Mouse (Mus musculus): ENCODE results near the gene Auts2. TPM values are rescaled to one million over a fixed set of nuclear protein-coding genes. Genes with fewer than 3 reads are reported as not detected.
"Not testable (repeated sequence)": the region's sequence is repeated elsewhere in the genome, so short reads cannot be mapped to it uniquely, and the experiment has no call there.

The Auts2 gene
- 10 to 100 TPM; 19.4 to 30.5 TPM for total RNA-seq (2021)
- long read RNA-seq, experiment 1, partial matches to known transcripts, result 0 of 5 reads
- long read RNA-seq, experiment 1, other reads (novel, unspliced or antisense), result 5 of 5 reads
- long read RNA-seq, experiment 2, partial matches to known transcripts, result 4 of 10 reads
- long read RNA-seq, experiment 2, other reads (novel, unspliced or antisense), result 6 of 10 reads

GRCm38 (mm10) chr5:132543118-132544071 is at the start of gene Auts2:
TSS of gene Auts2 (minus strand) at chr5:132543344.
- DNase-seq, result peak; percentile 92
- intact Hi-C loops (cut with DNase I; ENCODE audit: low total_unique reads), result no loop called here

DNA sequence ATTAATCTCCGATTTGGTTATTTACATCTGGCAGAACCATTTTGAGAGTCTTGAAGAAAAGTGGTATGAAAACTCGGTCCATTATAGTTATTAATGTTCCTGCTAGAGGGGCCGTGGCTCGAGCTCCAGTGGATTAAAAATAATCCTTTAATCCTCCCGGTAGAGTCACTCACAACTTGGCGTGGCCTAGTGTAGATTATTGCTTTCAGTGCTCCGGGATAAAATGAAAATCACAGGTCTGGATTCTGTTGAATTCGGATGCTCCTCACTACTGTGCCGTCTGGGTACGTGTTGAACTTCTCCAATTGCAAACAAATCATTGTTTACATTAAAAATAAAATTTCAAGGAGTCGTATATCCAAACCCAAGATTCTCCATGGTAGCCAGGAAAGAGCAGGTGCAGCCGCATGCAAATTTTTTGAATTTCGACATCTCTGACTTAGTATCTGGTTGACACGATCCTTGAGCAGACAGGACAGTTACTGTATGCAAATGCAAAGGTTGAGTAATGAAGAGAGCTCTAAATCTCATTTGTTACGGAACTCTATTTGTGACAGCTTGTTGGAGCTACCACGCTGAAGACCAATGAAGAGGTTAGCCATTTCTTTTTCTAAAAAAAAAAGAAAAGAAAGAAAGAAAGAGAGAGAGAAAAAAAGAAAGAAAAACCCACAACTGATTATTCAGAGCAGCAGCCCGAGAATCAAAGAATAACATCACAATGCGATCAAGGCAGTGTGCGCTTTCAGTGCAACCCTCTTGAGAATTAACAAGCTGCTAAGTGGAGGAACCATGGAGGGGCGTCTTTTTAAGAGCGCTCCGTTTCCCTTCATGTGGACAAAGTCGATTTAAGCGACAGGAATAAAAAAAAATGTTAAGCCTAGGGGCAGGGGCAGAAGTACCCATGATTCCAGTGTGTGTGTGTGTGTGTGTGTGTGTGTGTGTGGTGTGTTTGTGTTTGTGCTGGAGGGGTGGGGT is 48.9 kb upstream of the Auts2 start:
- intact Hi-C loops (cut with DNase I; ENCODE audit: low total_unique reads), result no loop called here

DNA sequence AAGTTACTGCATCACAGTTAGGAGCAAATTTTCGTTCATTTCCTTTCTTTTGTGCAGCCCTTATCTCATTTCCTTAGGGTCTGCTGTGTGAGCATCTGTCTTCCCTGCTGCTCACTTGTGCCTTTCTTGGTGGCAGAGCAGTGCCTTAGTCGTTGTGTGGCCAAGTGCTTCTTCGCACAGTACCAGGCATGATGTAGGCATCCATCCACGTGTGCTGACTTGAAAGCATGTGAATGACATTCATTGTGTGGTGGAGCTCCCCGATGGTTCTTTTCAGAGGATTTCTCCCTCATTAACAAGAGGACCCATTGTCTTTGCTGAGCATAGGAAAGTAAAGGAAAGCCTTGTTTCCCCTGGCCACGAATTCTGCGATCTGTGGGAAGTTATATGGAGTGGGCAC is 36.6 kb upstream of the Auts2 start:
- DNase-seq, result no peak
- intact Hi-C loops (cut with DNase I; ENCODE audit: low total_unique reads), result no loop called here

More for the DNA sequence above, 48.9 kb upstream of the Auts2 start:
- DNase-seq, result no peak

GRCm38 (mm10) chr5:132560771-132561170 is 17.6 kb upstream of the Auts2 start:
- DNase-seq; intact Hi-C loops (cut with DNase I; ENCODE audit: low total_unique reads): not testable (repeated sequence)

DNA sequence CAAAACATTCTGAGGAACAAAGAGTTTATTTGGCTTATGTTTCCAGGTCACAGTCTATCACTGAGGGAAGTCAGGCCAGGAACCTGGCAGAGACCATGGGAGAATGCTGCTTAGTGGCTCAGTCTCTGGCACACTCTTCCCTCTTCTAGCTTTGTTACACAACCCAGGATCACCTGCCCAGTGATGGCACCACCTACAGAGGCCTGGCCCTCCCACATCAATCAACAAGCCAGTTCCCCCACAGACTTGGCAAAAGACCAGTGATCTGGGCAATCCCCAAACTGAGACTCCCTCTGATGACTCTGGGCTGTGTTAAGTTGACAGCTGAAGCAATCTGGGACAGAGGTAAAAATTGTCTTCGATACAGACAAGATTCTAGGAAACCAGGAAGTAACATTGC is 2.6 kb upstream of the Auts2 start:
- intact Hi-C loops (cut with DNase I; ENCODE audit: low total_unique reads), result no loop called here
- peak; percentile 5 for DNase-seq

DNA sequence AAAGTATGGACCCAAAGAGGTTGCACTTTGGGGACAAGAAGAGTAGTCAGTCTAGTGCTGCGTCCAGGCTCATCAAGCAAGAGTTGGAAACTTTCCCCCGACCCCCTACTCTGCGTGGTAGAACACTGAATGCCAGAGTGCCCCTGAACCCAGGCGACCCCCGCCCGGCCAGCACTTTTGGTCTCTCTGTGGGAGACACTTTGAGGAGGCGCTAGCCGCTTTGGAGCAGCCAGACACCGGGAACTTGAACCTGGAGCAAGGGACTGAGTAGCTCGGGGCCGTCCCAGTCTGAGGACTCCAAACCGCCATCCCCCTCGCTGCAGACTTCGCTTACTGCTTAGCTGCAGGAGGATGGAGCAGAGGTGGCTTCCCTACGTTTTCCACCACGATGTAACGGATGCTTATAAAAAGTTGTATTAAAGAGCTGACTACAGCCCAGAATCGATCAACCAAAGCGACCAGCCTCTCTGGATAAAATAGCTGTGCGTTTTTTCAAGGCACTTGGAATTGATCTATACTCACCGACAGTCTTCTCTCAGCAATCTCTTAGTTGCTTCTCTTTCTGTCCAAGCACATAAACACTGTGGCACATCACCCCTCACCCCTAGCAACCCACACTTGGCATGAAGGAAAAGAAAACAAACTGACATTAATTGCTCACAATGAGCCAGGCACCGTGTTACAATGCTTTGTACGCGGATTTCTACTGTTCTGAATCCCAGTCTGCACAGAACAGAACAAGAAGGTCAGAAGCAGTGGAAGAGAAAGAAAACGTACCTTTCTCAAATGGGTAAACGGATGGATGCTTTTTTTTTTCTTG is 1.2 kb upstream of the Auts2 start:
- DNase-seq, result peak; percentile 22
- intact Hi-C loops (cut with DNase I; ENCODE audit: low total_unique reads), result no loop called here

GRCm38 (mm10) chr5:132542381-132543020 is 643 bp downstream of the Auts2 start:
- peak; percentile 14 for DNase-seq
- intact Hi-C loops (cut with DNase I; ENCODE audit: low total_unique reads), result no loop called here

DNA sequence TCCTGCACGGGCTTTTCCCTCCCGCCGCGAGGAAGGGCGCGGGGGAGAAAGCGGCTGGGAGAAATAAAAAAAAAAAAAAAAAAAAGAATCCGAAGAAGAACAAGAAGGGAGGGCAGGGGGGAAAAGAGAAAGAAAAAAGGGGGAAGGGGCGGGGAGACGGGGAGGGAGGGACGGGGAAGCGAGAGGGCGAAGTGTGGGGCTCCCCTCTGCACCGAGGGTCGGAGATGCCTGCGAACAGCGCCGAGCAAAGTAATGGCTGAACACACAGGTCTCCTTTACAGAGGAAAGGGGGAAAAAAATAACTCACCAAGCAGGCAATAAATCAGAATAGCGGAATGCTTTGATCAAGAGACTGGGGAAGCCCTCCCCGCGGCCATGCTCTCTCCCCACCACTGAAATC is 1.2 kb downstream of the Auts2 start:
- DNase-seq, result peak; percentile 5
- intact Hi-C loops (cut with DNase I; ENCODE audit: low total_unique reads), result no loop called here

- intact Hi-C loops (cut with DNase I; ENCODE audit: low total_unique reads), result no loop called here
These were observed 1.7 kb downstream of the Auts2 start for GRCm38 (mm10) chr5:132541371-132541931.

GRCm38 (mm10) chr5:132540841-132541311 is 2.3 kb downstream of the Auts2 start:
- intact Hi-C loops (cut with DNase I; ENCODE audit: low total_unique reads), result no loop called here
- DNase-seq, result no peak

More at GRCm38 (mm10) chr5:132541371-132541931, 1.7 kb downstream of the Auts2 start:
- peak; percentile 25 for DNase-seq

DNA sequence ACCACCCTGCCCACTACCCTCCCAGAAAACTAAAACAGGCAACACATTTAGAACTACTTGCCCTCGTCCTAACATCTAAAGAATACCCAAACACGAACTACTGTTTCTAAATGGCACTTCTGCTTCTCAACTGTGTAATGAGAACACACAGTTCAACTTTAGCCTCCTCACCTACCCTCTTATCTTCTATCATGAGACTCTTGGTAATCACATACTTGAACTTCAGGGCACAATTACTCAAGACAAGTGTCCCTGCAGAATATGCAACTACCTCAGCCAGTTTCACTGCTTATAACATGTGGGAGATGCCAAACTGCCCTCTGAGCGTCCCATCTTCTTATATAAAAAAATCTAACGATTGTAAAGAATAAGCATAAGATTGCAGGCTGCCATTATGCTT is 5.7 kb downstream of the Auts2 start:
- intact Hi-C loops (cut with DNase I; ENCODE audit: low total_unique reads), result no loop called here
- DNase-seq, result no peak

- intact Hi-C loops (cut with DNase I; ENCODE audit: low total_unique reads), result no loop called here
- no peak for DNase-seq
These were observed 16.7 kb downstream of the Auts2 start for GRCm38 (mm10) chr5:132526395-132526794.

DNA sequence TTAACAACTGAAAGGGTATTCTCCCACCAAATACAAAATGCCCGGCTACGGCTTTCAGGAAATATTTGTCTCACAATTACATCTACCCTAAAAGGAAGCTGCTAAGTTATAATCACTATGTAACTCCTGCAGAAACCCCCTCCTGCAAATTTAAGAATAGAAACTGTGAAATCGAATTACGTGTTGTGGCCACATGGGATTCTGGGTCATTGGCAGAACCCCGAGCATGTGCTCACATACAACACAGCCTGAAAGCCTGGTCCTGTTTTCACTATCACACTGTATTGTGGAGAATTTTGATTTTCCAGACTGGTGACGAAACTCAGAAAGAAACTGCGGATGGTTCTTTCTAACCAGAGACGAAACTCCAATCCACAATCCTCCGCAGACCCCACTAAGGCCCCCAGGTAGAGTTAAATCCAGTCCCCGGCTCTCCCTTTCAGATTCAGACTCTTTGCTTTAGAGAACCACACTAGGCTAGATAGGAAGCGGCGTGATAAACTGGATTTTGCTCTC is 21.7 kb downstream of the Auts2 start:
- DNase-seq, result peak; percentile 16

DNA sequence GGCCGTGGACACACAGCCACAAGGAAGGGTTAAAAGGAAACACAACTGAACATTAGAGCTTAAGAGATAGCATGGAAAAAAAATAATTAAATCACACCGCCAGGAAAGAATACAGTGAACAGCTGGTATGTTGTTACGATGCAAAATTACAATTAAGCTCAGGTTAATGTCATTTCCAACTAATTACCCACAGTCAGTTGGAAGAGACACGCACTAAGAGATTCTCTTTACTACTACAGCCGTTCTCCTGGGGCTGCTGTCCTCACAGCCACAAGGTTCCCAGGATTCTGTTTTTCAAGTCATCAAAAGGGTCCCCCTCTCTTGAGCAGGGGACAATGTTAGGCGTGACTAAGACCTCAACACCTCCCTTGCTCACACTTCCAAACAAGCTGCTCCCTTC is 25.3 kb downstream of the Auts2 start:
- no peak for DNase-seq
- intact Hi-C loops (cut with DNase I; ENCODE audit: low total_unique reads), result no loop called here

More for the DNA sequence above, 21.7 kb downstream of the Auts2 start:
- intact Hi-C loops (cut with DNase I; ENCODE audit: low total_unique reads), result no loop called here

- intact Hi-C loops (cut with DNase I; ENCODE audit: low total_unique reads), result no loop called here
These were observed 28.6 kb downstream of the Auts2 start for GRCm38 (mm10) chr5:132514521-132514920.

GRCm38 (mm10) chr5:132513206-132513605 is 29.9 kb downstream of the Auts2 start:
- no peak for DNase-seq
- intact Hi-C loops (cut with DNase I; ENCODE audit: low total_unique reads), result no loop called here

More at GRCm38 (mm10) chr5:132514521-132514920, 28.6 kb downstream of the Auts2 start:
- DNase-seq, result no peak

DNA sequence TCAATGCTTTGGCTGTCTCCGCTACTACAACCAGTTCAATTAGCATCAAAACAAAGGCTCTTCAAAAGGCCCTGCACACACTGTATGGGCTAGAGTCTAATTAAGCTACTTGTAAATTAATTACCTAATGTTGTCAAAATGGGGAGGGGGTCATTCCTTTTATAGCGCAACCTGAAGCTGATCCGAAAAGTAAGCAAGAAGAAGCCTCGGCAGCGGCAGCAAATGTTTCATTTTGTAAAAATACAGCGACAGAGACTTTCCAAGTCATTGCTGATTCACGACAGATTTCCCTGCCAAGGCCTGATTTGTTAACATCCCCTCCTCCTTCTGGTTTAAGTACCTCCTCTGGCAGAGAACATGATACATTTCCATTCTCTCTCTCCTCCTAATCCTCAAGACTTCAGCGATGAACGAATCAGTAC is 33.7 kb downstream of the Auts2 start:
- intact Hi-C loops (cut with DNase I; ENCODE audit: low total_unique reads), result no loop called here
- no peak for DNase-seq

DNA sequence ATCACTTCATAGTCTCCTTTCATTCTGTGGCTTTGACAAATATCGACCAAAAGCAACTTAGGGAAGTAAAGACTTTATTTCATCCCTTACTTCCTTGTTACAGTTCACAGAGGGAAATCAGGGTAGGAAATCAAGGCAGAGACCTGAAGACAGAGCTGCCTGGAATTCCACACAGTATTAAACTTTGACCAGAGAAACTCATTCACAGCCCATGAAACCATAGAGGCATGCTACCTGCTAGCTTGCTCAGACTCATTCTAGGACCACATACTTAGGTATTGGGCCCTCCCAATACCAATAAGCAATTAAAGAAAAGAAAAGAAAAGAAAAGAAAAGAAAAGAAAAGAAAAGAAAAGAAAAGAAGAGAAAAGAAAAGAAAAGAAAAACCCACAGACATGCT is 38.3 kb downstream of the Auts2 start:
- intact Hi-C loops (cut with DNase I; ENCODE audit: low total_unique reads), result no loop called here
- DNase-seq, result no peak
